Mouse (Mus musculus) kidney, embryonic 16.5 days (tissue): ENCODE results near the gene Tubg1. TPM values are rescaled to one million over a fixed set of nuclear protein-coding genes. Genes with fewer than 3 reads are reported as not detected.
"Not testable (repeated sequence)": the region's sequence is repeated elsewhere in the genome, so short reads cannot be mapped to it uniquely, and the experiment has no call there.

Experiments
- ATAC-seq: fragments of 200-750 bp; cut with Nextera tagmentation; 2 replicates; pipeline ENCODE4 v1.8.0; 2017; ENCODE audit warnings: moderate TSS enrichment; ENCODE audit not compliant: low FRiP score, low TSS enrichment
- H3K27ac ChIP-seq: fragments of 300-500 bp; sonication (generic); 2 replicates; pipeline ENCODE4 v1.5.1; 2014; ENCODE audit warnings: low read length
- H3K27me3 ChIP-seq: fragments of 300-500 bp; sonication (generic); 2 replicates; pipeline ENCODE4 v1.6.1; 2014; ENCODE audit warnings: low read length, control low read depth, mixed read lengths; ENCODE audit not compliant: insufficient read depth
- H3K36me3 ChIP-seq: fragments of 300-500 bp; sonication (generic); 2 replicates; pipeline ENCODE4 v1.6.1; 2014; ENCODE audit warnings: low read length, control low read depth, mixed read lengths; ENCODE audit not compliant: insufficient read depth
- H3K4me1 ChIP-seq: fragments of 300-500 bp; sonication (generic); 2 replicates; pipeline ENCODE4 v1.6.1; 2014; ENCODE audit warnings: low read length, control low read depth, mixed read lengths; ENCODE audit not compliant: insufficient read depth
- H3K4me2 ChIP-seq: fragments of 300-500 bp; sonication (generic); replicated peaks from 2 replicates; pipeline ENCODE4 v1.6.1; 2014; ENCODE audit warnings: low read depth, low read length
- H3K4me3 ChIP-seq: fragments of 300-500 bp; sonication (generic); 2 replicates; pipeline ENCODE4 v1.5.1; 2014; ENCODE audit warnings: mild to moderate bottlenecking, low read length
- H3K9ac ChIP-seq: fragments of 300-500 bp; sonication (generic); replicated peaks from 2 replicates; pipeline ENCODE4 v1.6.1; 2014; ENCODE audit warnings: low read length
- H3K9me3 ChIP-seq: fragments of 300-500 bp; sonication (generic); 2 replicates; pipeline ENCODE4 v1.6.1; 2016; ENCODE audit warnings: low read length, control low read depth
- WGBS: fragments of 180-500 bp; shearing (Covaris S2); extraction: QIAGEN DNeasy Blood & Tissue Kit; methylation state at CpG from one replicate; pipeline ENCODE4 v1.1.7; 2014; 5-methylcytosine and 5-hydroxymethylcytosine counted together
- polyA plus RNA-seq: library from polyadenylated mRNA; unstranded; fragments of >200 nt; fragmentation: Nextera tagmentation; extraction: Ambion mirVana; gene quantifications from 2 replicates; pipeline ENCODE4 v1.2.1, GENCODE M21; 2015

The Tubg1 gene
- polyA plus RNA-seq, 1 experiment from 2014 or later = 98.2 TPM

DNA sequence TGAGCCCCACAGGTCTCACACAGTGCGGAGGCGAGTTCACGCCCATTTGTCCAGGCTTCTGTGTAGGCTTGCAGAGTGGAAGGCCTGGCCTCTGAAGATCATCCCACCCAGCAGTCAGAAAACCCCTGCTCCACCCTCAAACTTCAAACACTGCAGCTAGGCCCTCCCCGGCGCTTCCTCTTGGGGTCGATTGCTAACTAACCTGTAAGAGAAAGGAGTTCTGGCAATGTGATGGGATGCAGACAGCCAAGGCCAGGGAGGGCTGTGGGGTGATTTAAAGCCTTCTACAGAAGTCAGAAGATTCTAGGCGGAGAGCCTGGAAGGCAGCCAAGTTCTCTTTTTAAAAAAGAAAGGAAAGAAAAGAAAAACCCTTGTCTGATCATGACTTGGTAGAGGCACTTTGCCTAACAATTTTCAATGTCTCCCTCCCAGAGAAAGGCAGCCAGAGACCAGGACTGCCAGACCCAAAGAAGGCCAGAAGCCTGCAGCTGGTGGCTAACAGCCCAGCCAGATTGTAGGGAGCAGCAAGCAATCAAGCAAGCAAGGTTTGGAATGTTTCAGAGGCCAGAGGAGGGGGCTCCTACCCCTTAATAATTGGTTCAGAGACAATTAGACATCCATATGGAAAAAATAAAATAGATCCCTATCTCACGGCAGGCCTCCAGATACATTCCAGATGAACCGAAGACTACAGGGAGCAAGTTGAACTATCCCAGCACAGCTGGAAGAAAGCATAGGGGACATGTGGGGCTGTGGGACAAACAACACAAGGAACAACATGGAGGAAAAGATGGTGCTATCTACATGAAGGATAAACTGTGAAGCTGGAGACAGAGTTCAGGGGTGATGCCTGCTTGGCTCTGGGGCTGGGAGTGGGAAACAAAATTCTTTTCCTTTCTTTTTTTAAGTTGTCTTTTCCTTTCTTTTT, 29.7 kb downstream of the Tubg1 start:
- Histone ChIP-seq H3K27ac (peak overlapping the region; percentile 87), H3K9ac (peak overlapping the region; percentile 48), H3K4me3 (no peak overlapping the region), H3K9me3 (no peaks in the 10 kb centered on the region), H3K27me3 (no peaks in the 10 kb centered on the region), H3K4me1 (peaks cover 18% of the 10 kb centered on the region), H3K36me3 (no peaks in the 10 kb centered on the region), H3K4me2 (no peak overlapping the region)
- 17% methylated on average over 9 of the region's 9 CpGs for WGBS
- ATAC-seq = peak; percentile 83

GRCm38 (mm10) chr11:101151063-101151462, 31.3 kb downstream of the Tubg1 start:
- no peak overlapping the region for H3K4me3 ChIP-seq
- no peak overlapping the region for H3K4me2 ChIP-seq
- H3K4me1 ChIP-seq = peaks cover 26% of the 10 kb centered on the region
- 79% methylated on average over 2 of the region's 2 CpGs for WGBS
- H3K9ac ChIP-seq = no peak overlapping the region
- ATAC-seq = no peak
- no peaks in the 10 kb centered on the region for H3K9me3 ChIP-seq
- H3K36me3 ChIP-seq = no peaks in the 10 kb centered on the region
- H3K27me3 ChIP-seq = no peaks in the 10 kb centered on the region
- H3K27ac ChIP-seq = no peak overlapping the region

GRCm38 (mm10) chr11:101152825-101153224, 33.1 kb downstream of the Tubg1 start:
- ATAC-seq = no peak
- no peak overlapping the region for H3K9ac ChIP-seq
- no peaks in the 10 kb centered on the region for H3K36me3 ChIP-seq
- H3K27me3 ChIP-seq = no peaks in the 10 kb centered on the region
- WGBS = 64% methylated on average over 1 of the region's 1 CpGs
- no peak overlapping the region for H3K4me2 ChIP-seq
- H3K4me3 ChIP-seq = no peak overlapping the region
- H3K27ac ChIP-seq = no peak overlapping the region
- H3K9me3 ChIP-seq = no peaks in the 10 kb centered on the region
- H3K4me1 ChIP-seq = peaks cover 30% of the 10 kb centered on the region

DNA sequence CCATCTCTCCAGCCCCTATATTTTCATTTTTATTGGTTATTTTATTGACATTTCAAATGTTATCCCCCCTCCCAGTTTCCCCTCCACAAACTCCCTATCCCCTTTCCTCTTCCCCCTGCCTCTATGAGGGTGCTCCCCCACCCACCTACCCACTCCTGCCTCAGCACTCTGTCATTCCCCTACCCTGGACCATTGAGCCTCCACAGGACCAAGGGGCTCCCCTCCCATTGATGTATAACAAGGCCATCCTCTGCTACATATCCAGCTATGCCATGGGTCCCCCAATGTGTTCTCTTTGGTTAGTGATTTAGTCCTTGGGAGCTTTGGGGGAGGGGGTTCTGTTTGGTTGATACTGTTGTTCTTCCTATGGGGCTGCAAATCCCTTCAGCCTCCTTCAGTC, 34.9 kb downstream of the Tubg1 start:
- H3K9ac ChIP-seq = no peak overlapping the region
- H3K4me2 ChIP-seq = no peak overlapping the region
- no peak overlapping the region for H3K27ac ChIP-seq
- H3K4me1 ChIP-seq = peaks cover 14% of the 10 kb centered on the region
- H3K4me3 ChIP-seq = no peak overlapping the region
- no peaks in the 10 kb centered on the region for H3K36me3 ChIP-seq
- H3K27me3 ChIP-seq = no peaks in the 10 kb centered on the region
- no peaks in the 10 kb centered on the region for H3K9me3 ChIP-seq
- ATAC-seq = no peak

- H3K4me3 ChIP-seq = no peak overlapping the region
- H3K4me1 ChIP-seq = peaks cover 12% of the 10 kb centered on the region
- H3K4me2 ChIP-seq = no peak overlapping the region
- 71% methylated on average over 6 of the region's 6 CpGs for WGBS
- H3K27me3 ChIP-seq = no peaks in the 10 kb centered on the region
- no peak for ATAC-seq
- no peak overlapping the region for H3K9ac ChIP-seq
- no peaks in the 10 kb centered on the region for H3K9me3 ChIP-seq
- no peaks in the 10 kb centered on the region for H3K36me3 ChIP-seq
- H3K27ac ChIP-seq = no peak overlapping the region
Observed at GRCm38 (mm10) chr11:101155151-101155550, 35.4 kb downstream of the Tubg1 start.

DNA sequence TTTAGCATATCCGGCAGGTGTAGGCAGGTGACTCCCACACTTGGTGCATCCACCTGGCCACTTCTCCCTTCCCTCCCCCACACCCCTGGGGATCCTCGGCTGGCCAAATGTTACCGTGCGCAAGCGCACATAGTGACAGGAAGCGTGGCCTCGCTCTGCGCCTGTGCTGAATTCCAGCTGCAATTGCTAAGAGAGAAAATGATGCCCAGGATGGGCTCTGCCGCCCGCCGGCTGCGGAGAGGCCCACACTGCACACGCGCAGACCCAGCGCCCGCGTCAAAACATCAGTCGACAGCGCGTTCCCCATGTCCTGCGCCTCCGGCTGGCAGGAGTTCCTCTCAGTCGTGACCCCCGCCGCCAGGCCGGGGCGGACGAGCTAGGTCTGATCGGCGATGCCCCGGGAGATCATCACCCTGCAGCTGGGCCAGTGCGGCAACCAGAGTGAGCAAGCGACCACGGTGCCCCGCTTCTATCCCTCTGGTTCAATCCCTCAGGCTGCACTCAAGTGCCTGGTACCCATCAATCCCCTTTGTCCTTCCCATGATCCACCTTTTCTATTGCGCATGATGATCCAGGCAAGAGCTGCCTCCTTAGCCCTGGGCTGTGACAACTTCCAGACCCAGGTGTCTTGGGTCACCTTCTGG, 36.1 kb downstream of the Tubg1 start, which contains the start of gene Tubg2:
TSS of gene Tubg2 (plus strand) at position 180 of the 644 bp plus-strand sequence.
- H3K27ac ChIP-seq = peak within 1 kb of the TSS; percentile 44; the same call in 1 of the 2 replicates
- 3% methylated on average over 36 of the region's 36 CpGs for WGBS

GRCm38 (mm10) chr11:101160151-101160550, 40.4 kb downstream of the Tubg1 start:
- H3K9ac ChIP-seq, H3K4me2 ChIP-seq, ATAC-seq, H3K27me3 ChIP-seq, H3K27ac ChIP-seq, H3K9me3 ChIP-seq, H3K4me3 ChIP-seq: not testable (repeated sequence)
- Histone ChIP-seq H3K36me3 (peaks cover 23% of the 10 kb centered on the region), H3K4me1 (peaks cover 36% of the 10 kb centered on the region)
- WGBS = 76% methylated on average over 9 of the region's 10 CpGs

More for the DNA sequence above, 36.1 kb downstream of the Tubg1 start, which contains the start of gene Tubg2:
- peaks cover 12% of the 10 kb centered on the region for H3K4me1 ChIP-seq
- no peaks in the 10 kb centered on the region for H3K9me3 ChIP-seq
- peak within 1 kb of the TSS; percentile 82 for H3K4me2 ChIP-seq
- no peaks in the 10 kb centered on the region for H3K36me3 ChIP-seq
- ATAC-seq = peak; percentile 77
- peak within 1 kb of the TSS; percentile 69 for H3K9ac ChIP-seq
- peak within 1 kb of the TSS; percentile 48 for H3K4me3 ChIP-seq
- no peaks in the 10 kb centered on the region for H3K27me3 ChIP-seq

- WGBS = 87% methylated on average over 5 of the region's 8 CpGs
- not testable (repeated sequence) for H3K9me3 ChIP-seq, H3K27ac ChIP-seq, H3K27me3 ChIP-seq, H3K9ac ChIP-seq, H3K4me2 ChIP-seq, H3K4me3 ChIP-seq, ATAC-seq
- H3K4me1 ChIP-seq = peaks cover 38% of the 10 kb centered on the region
- peaks cover 26% of the 10 kb centered on the region for H3K36me3 ChIP-seq
Observed at GRCm38 (mm10) chr11:101160981-101161505, 41.3 kb downstream of the Tubg1 start.

DNA sequence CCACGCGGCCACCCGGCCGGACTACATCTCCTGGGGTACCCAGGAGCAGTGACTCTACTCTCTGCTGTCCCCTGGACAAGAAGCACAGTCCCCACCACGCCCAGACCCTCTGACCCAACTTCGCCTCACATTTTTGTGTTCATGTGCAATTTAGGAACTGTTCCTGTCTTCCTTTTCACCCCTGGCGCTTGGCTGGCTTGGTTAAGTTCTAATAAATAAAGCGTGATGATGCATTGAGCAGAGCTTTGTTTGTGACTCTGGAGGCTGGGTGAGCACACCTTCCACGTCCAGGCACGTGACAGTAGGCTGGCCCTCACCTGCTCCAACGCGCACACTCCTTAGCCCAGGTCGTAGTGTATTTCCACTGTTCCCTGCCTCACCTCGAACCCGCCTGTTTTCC, 41.8 kb downstream of the Tubg1 start:
- Histone ChIP-seq H3K9ac (no peak overlapping the region), H3K4me3 (no peak overlapping the region), H3K9me3 (no peaks in the 10 kb centered on the region), H3K4me2 (no peak overlapping the region), H3K4me1 (peaks cover 38% of the 10 kb centered on the region), H3K27ac (no peak overlapping the region), H3K36me3 (peaks cover 31% of the 10 kb centered on the region), H3K27me3 (peaks cover 3% of the 10 kb centered on the region; the same call in 1 of the 2 replicates)
- no peak for ATAC-seq
- 88% methylated on average over 15 of the region's 15 CpGs for whole genome bisulfite sequencing
